Mouse (Mus musculus) MEL (cell line): Measurements from ENCODE around the gene Ppp2r2c.

Experiments used
- HCFC1 ChIP-seq: IDR thresholded peaks from 2 replicates; pipeline ENCODE4 v1.6.1; 2012; ENCODE audit warnings: low read depth, mild to moderate bottlenecking, inconsistent platforms, low read length, improper control_type of control experiment, moderate library complexity
- ZNF384 ChIP-seq: IDR thresholded peaks from 2 replicates; pipeline ENCODE4 v1.6.1; 2012; ENCODE audit warnings: low read depth, mild to moderate bottlenecking, inconsistent platforms, low read length, improper control_type of control experiment

- no peak for TF ChIP-seq HCFC1
- no peak for TF ChIP-seq ZNF384
Observed at GRCm38 (mm10) chr5:36898415-36899109, 30.2 kb downstream of the Ppp2r2c start.
